17 mouse cellular contexts compared by ENCODE assay signal in genomic region chr14:72002205-72003138, GRCm38 (mm10).
A peak's percentile ranks its signal among the peaks of the same experiment; 100 is the strongest.
DNase-seq lines count a peak whose midpoint lies in the region; ATAC-seq and TF ChIP-seq lines count a peak whose summit lies in the region.
"Had no signal": no experiment of that assay in that cellular context is flagged by ENCODE, and none has a peak within 500 bp of the region (broad histone marks: within the 10 kb centered on the region; RNA-seq: fewer than 3 reads in every experiment).

No protein-coding gene starts in this region.

- WGBS in intestine, embryonic 14.5 days, result 42% methylated on average over 7 of the region's 7 CpGs
- WGBS in intestine, embryonic 16.5 days, result 39% methylated on average over 7 of the region's 7 CpGs
- WGBS in lung, embryonic 14.5 days, result 33% methylated on average over 7 of the region's 7 CpGs
- 34% methylated on average over 7 of the region's 7 CpGs for WGBS in lung, postnatal 0 days

- H3K36me3 ChIP-seq in intestine, embryonic 14.5 days (ENCODE audit: control insufficient read depth, insufficient read depth, low read length), result no peaks in the 10 kb centered on the region
- no peaks in the 10 kb centered on the region for H3K36me3 ChIP-seq in intestine, embryonic 16.5 days (ENCODE audit: control insufficient read depth, insufficient read depth, low read length)
- no peaks in the 10 kb centered on the region for H3K36me3 ChIP-seq in lung, embryonic 14.5 days (ENCODE audit: insufficient read depth)
- no peaks in the 10 kb centered on the region for H3K36me3 ChIP-seq in lung, postnatal 0 days (ENCODE audit: insufficient read depth, low read length)
- H3K36me3 ChIP-seq: hindbrain, embryonic 15.5 days; liver, embryonic 13.5 days; neural tube, embryonic 12.5 days had no signal

- H3K27ac ChIP-seq in intestine, embryonic 14.5 days (ENCODE audit: low read depth), result peak overlapping the region; percentile 48; the same call in 1 of the 2 replicates
- H3K27ac ChIP-seq in intestine, embryonic 16.5 days (ENCODE audit: low read length), result no peak overlapping the region
- H3K27ac ChIP-seq in lung, embryonic 14.5 days (ENCODE audit: low read depth), result no peak overlapping the region
- H3K27ac ChIP-seq in lung, postnatal 0 days (ENCODE audit: low read length), result no peak overlapping the region
- H3K27ac ChIP-seq: hindbrain, embryonic 15.5 days; liver, embryonic 13.5 days; neural tube, embryonic 12.5 days had no signal

- no peak for TF ChIP-seq EP300 in lung, postnatal 0 days (IDR thresholded peaks at IDR 0.05)

- ATAC-seq in intestine, embryonic 14.5 days (replicated peaks; ENCODE audit: low FRiP score, low TSS enrichment, low read depth), result no peak
- ATAC-seq in intestine, embryonic 16.5 days, result no peak
- peak; percentile 58; the same call in 1 of the 2 replicates for ATAC-seq in lung, embryonic 14.5 days (ENCODE audit: insufficient read depth)
- no peak for ATAC-seq in lung, postnatal 0 days
- ATAC-seq: CD4-positive, CD25-positive, alpha-beta regulatory T cell, adult 4 months; forebrain, embryonic 16.5 days had no signal

- no peak overlapping the region for H3K4me3 ChIP-seq in intestine, embryonic 14.5 days (ENCODE audit: low read depth, low read length)
- H3K4me3 ChIP-seq in intestine, embryonic 16.5 days (ENCODE audit: low read length), result no peak overlapping the region
- H3K4me3 ChIP-seq in lung, embryonic 14.5 days (ENCODE audit: low read depth, low read length), result no peak overlapping the region
- H3K4me3 ChIP-seq in lung, postnatal 0 days (ENCODE audit: low read depth, low read length), result no peak overlapping the region
- H3K4me3 ChIP-seq: erythroblast, embryonic 14.5 days; hindbrain, embryonic 15.5 days; liver, embryonic 13.5 days; neural tube, embryonic 12.5 days had no signal

- H3K9me3 ChIP-seq in intestine, embryonic 14.5 days (ENCODE audit: control insufficient read depth, low read length), result no peaks in the 10 kb centered on the region
- no peaks in the 10 kb centered on the region for H3K9me3 ChIP-seq in intestine, embryonic 16.5 days (ENCODE audit: control insufficient read depth, low read length)
- no peaks in the 10 kb centered on the region for H3K9me3 ChIP-seq in lung, embryonic 14.5 days (ENCODE audit: low read depth, low read length)
- no peaks in the 10 kb centered on the region for H3K9me3 ChIP-seq in lung, postnatal 0 days (ENCODE audit: low read length)
- H3K9me3 ChIP-seq: hindbrain, embryonic 15.5 days; liver, embryonic 13.5 days; neural tube, embryonic 12.5 days had no signal

- no peak for TF ChIP-seq POLR2A in brain, embryonic 14.5 days (IDR thresholded peaks at IDR 0.05; ENCODE audit: borderline replicate concordance, extremely low read depth, insufficient read depth, insufficient read length, poor library complexity, severe bottlenecking)

- no peaks in the 10 kb centered on the region for H3K27me3 ChIP-seq in intestine, embryonic 14.5 days (replicated peaks; ENCODE audit: control insufficient read depth, insufficient read depth, low read length)
- H3K27me3 ChIP-seq in intestine, embryonic 16.5 days (replicated peaks; ENCODE audit: control insufficient read depth, insufficient read depth, low read length), result no peaks in the 10 kb centered on the region
- H3K27me3 ChIP-seq in lung, embryonic 14.5 days (ENCODE audit: insufficient read depth, low read length), result no peaks in the 10 kb centered on the region
- H3K27me3 ChIP-seq in lung, postnatal 0 days (replicated peaks; ENCODE audit: insufficient read depth, low read length), result no peaks in the 10 kb centered on the region
- H3K27me3 ChIP-seq: hindbrain, embryonic 15.5 days; liver, embryonic 13.5 days; neural tube, embryonic 12.5 days had no signal

- 0 out of 2 replicates have a peak, but pooled peaks cover 4% of the 10 kb centered on the region for H3K4me1 ChIP-seq in intestine, embryonic 14.5 days (replicated peaks; ENCODE audit: control insufficient read depth, insufficient read depth, low read length)
- no peaks in the 10 kb centered on the region for H3K4me1 ChIP-seq in intestine, embryonic 16.5 days (ENCODE audit: control insufficient read depth, insufficient read depth, low read length)
- H3K4me1 ChIP-seq in lung, embryonic 14.5 days (ENCODE audit: insufficient read depth), result no peaks in the 10 kb centered on the region
- H3K4me1 ChIP-seq in lung, postnatal 0 days (ENCODE audit: insufficient read depth, low read depth, low read length), result no peaks in the 10 kb centered on the region
- H3K4me1 ChIP-seq: liver, embryonic 13.5 days; neural tube, embryonic 12.5 days had no signal

- no peak overlapping the region for H3K4me2 ChIP-seq in intestine, embryonic 14.5 days (ENCODE audit: low read length)
- no peak overlapping the region for H3K4me2 ChIP-seq in intestine, embryonic 16.5 days (ENCODE audit: low read depth, low read length)
- no peak overlapping the region for H3K4me2 ChIP-seq in lung, embryonic 14.5 days
- H3K4me2 ChIP-seq in lung, postnatal 0 days (replicated peaks; ENCODE audit: low read depth, low read length), result no peak overlapping the region
- H3K4me2 ChIP-seq: hindbrain, embryonic 15.5 days; liver, embryonic 13.5 days; midbrain, embryonic 11.5 days; neural tube, embryonic 12.5 days had no signal

- no peak for DNase-seq in intestine, embryonic 14.5 days (ENCODE audit: low spot score)
- peak; percentile 42 for DNase-seq in lung, embryonic 14.5 days
- no peak for DNase-seq in lung, postnatal 0 days (ENCODE audit: low spot score)
- DNase-seq in brain, embryonic 14.5 days (ENCODE audit: low read depth), result peak; percentile 8
- DNase-seq in left cerebral cortex, postnatal 36 days (ENCODE audit: low spot score in 2 of 2), result peak; percentile 8 to 24
- DNase-seq in heart, adult 9 months (ENCODE audit: low spot score in 2 of 2), result no peak
- DNase-seq in cerebellum, postnatal 25 days, result no peak
- DNase-seq: cerebellum, adult 11-12 months; liver, embryonic 13.5 days; lung, postnatal 36 days had no signal

- intact Hi-C loops in left cerebral cortex, postnatal 36 days (cut with DNase I), result no loop called here

- no peak overlapping the region for H3K9ac ChIP-seq in intestine, embryonic 14.5 days (ENCODE audit: low read length)
- H3K9ac ChIP-seq in intestine, embryonic 16.5 days (ENCODE audit: low read depth, low read length), result no peak overlapping the region
- no peak overlapping the region for H3K9ac ChIP-seq in lung, embryonic 14.5 days
- H3K9ac ChIP-seq in lung, postnatal 0 days (replicated peaks; ENCODE audit: low read depth), result no peak overlapping the region
- H3K9ac ChIP-seq: hindbrain, embryonic 15.5 days; liver, embryonic 13.5 days; neural tube, embryonic 12.5 days had no signal

- TF ChIP-seq CTCF in lung, embryonic 14.5 days (IDR thresholded peaks at IDR 0.05; ENCODE audit: low read depth), result no peak
- no peak for TF ChIP-seq CTCF in lung, postnatal 0 days (IDR thresholded peaks at IDR 0.05)
- TF ChIP-seq CTCF in brain, embryonic 14.5 days (IDR thresholded peaks at IDR 0.05; ENCODE audit: borderline replicate concordance, extremely low read depth, insufficient read depth, insufficient read length), result no peak

Comparison
In these comparisons a context has a peak if more than half of its experiments do, and no peak if none do; other contexts are left out.
1. DNase-seq: peak in lung, embryonic 14.5 days (single experiment), brain, embryonic 14.5 days (single experiment) and left cerebral cortex, postnatal 36 days (2 of 2); none in intestine, embryonic 14.5 days (single experiment), lung, postnatal 0 days (single experiment), heart, adult 9 months (0 of 2) and cerebellum, postnatal 25 days (0 of 2).